Mouse (Mus musculus) CD4-positive, CD25-positive, alpha-beta regulatory T cell, adult 4 months (primary cell): ENCODE data around the gene Gab1. TPM values are rescaled to one million over a fixed set of nuclear protein-coding genes. Genes with fewer than 3 reads are reported as not detected.

Source experiments
- ATAC-seq: one replicate; pipeline ENCODE4 v1.8.0; 2017
- polyA plus RNA-seq, 2 experiments: library from polyadenylated mRNA; unstranded; fragments of 100-300 nt; shearing (Covaris generic); gene quantifications; one replicate each; pipeline ENCODE4 v1.2.1; 2017

The Gab1 gene
- polyA plus RNA-seq, 2 experiments from 2014 or later = not detected

GRCm38 (mm10) chr8:80842514-80842913 is 37.8 kb downstream of the Gab1 start:
- no peak for ATAC-seq

GRCm38 (mm10) chr8:80840090-80840489 is 40.2 kb downstream of the Gab1 start:
- no peak for ATAC-seq

GRCm38 (mm10) chr8:80838199-80838598 is 42.1 kb downstream of the Gab1 start:
- ATAC-seq = no peak

GRCm38 (mm10) chr8:80835401-80835800 is 44.9 kb downstream of the Gab1 start:
- ATAC-seq = no peak

GRCm38 (mm10) chr8:80834443-80834842 is 45.9 kb downstream of the Gab1 start:
- ATAC-seq = peak; percentile 51

- ATAC-seq = no peak
Observed at GRCm38 (mm10) chr8:80832534-80832933, 47.8 kb downstream of the Gab1 start.

GRCm38 (mm10) chr8:80831876-80832524 is 48.3 kb downstream of the Gab1 start:
- no peak for ATAC-seq

GRCm38 (mm10) chr8:80830724-80831566 is 49.4 kb downstream of the Gab1 start:
- no peak for ATAC-seq

GRCm38 (mm10) chr8:80830141-80830540 is 50.2 kb downstream of the Gab1 start:
- no peak for ATAC-seq

- ATAC-seq = no peak
Observed at GRCm38 (mm10) chr8:80826996-80827395, 53.3 kb downstream of the Gab1 start.

- no peak for ATAC-seq
Observed at GRCm38 (mm10) chr8:80825136-80825535, 55.2 kb downstream of the Gab1 start.

- ATAC-seq = no peak
Observed at GRCm38 (mm10) chr8:80824426-80824825, 55.9 kb downstream of the Gab1 start.

- no peak for ATAC-seq
Observed at GRCm38 (mm10) chr8:80823250-80823649, 57.1 kb downstream of the Gab1 start.

GRCm38 (mm10) chr8:80821367-80822225 is 58.7 kb downstream of the Gab1 start:
- ATAC-seq = no peak

- no peak for ATAC-seq
Observed at GRCm38 (mm10) chr8:80818978-80819377, 61.3 kb downstream of the Gab1 start.

GRCm38 (mm10) chr8:80817065-80817464 is 63.3 kb downstream of the Gab1 start:
- no peak for ATAC-seq

GRCm38 (mm10) chr8:80815179-80815578 is 65.1 kb downstream of the Gab1 start:
- ATAC-seq = no peak

GRCm38 (mm10) chr8:80814087-80814791 is 66.1 kb downstream of the Gab1 start:
- no peak for ATAC-seq

- no peak for ATAC-seq
Observed at GRCm38 (mm10) chr8:80813439-80813838, 66.9 kb downstream of the Gab1 start.

- no peak for ATAC-seq
Observed at GRCm38 (mm10) chr8:80811591-80811991, 68.7 kb downstream of the Gab1 start.

- ATAC-seq = no peak
Observed at GRCm38 (mm10) chr8:80810916-80811315, 69.4 kb downstream of the Gab1 start.

GRCm38 (mm10) chr8:80810442-80810841 is 69.9 kb downstream of the Gab1 start:
- ATAC-seq = no peak
